8 mouse cellular contexts compared by ENCODE assay signal in the genomic region with DNA sequence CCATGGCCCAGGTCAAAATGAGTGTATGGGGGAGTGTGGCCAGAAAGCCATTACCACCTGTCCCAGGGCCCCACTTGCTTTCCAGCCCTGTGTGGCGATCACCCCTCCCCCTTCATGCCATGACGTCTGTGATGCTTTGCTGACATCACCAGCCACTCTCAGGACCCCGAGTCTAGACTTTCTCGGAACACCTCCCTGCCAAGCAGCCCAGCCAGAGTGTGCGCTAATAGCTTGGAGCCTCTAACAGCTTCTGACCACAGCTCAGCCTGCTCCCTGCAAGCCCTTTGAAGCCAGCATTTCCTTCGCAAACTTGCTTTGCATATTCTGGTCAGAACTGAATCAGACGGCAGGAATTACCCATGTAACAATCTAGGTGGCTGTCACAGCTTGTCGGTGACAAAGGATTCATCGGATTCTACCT. TPM values are rescaled to one million over a fixed set of nuclear protein-coding genes. Genes with fewer than 3 reads are reported as not detected.
A peak's percentile ranks its signal among the peaks of the same experiment; 100 is the strongest.
DNase-seq lines count a peak whose midpoint lies in the region; ATAC-seq and TF ChIP-seq lines count a peak whose summit lies in the region.

No protein-coding gene starts in this region.

- H3K4me1 ChIP-seq in heart, embryonic 12.5 days (replicated peaks): peaks cover 75% of the 10 kb centered on the region
- peaks cover 75% of the 10 kb centered on the region for H3K4me1 ChIP-seq in limb, embryonic 12.5 days (replicated peaks)

- no peak for TF ChIP-seq CTCF in brain, embryonic 14.5 days (IDR thresholded peaks at IDR 0.05; ENCODE audit: borderline replicate concordance, extremely low read depth, insufficient read depth, insufficient read length)

- H3K27me3 ChIP-seq in heart, embryonic 12.5 days (replicated peaks): peaks cover 22% of the 10 kb centered on the region
- peaks cover 27% of the 10 kb centered on the region for H3K27me3 ChIP-seq in limb, embryonic 12.5 days

- H3K36me3 ChIP-seq in heart, embryonic 12.5 days: peaks cover 7% of the 10 kb centered on the region; the same call in 1 of the 2 replicates
- H3K36me3 ChIP-seq in limb, embryonic 12.5 days: peaks cover 10% of the 10 kb centered on the region

- no peak for TF ChIP-seq POLR2A in brain, embryonic 14.5 days (IDR thresholded peaks at IDR 0.05; ENCODE audit: borderline replicate concordance, extremely low read depth, insufficient read depth, insufficient read length, poor library complexity, severe bottlenecking)

- DNase-seq in heart, adult 9 months (ENCODE audit: low spot score in 2 of 2): no peak
- peak; percentile 53 for DNase-seq in 416B (ENCODE audit: low read depth)
- DNase-seq in brain, embryonic 14.5 days (ENCODE audit: low read depth): peak; percentile 41
- DNase-seq in spleen, adult 18-20 months: no peak
- no peak for DNase-seq in cerebellum, postnatal 25 days
- no peak for DNase-seq in gastrocnemius, postnatal 36 days

- H3K9ac ChIP-seq in heart, embryonic 12.5 days: no peak overlapping the region
- H3K9ac ChIP-seq in limb, embryonic 12.5 days (replicated peaks): peak overlapping the region; percentile 48; the same call in 1 of the 2 replicates

- no peak for ATAC-seq in heart, embryonic 12.5 days (ENCODE audit: insufficient number of reproducible peaks, low FRiP score)
- no peak for ATAC-seq in limb, embryonic 12.5 days (ENCODE audit: insufficient number of reproducible peaks, insufficient read depth, low FRiP score, low TSS enrichment, low read depth)

- intact Hi-C loops in gastrocnemius, postnatal 36 days (cut with DNase I): loop anchor here (5.0 kb wide), 2 partner anchors 33 to 93 kb away; partner anchors contain the start of gene Tha1

- no peaks in the 10 kb centered on the region for H3K9me3 ChIP-seq in heart, embryonic 12.5 days (replicated peaks)
- no peaks in the 10 kb centered on the region for H3K9me3 ChIP-seq in limb, embryonic 12.5 days

- no peak overlapping the region for H3K27ac ChIP-seq in heart, embryonic 12.5 days (ENCODE audit: poor library complexity, severe bottlenecking)
- H3K27ac ChIP-seq in limb, embryonic 12.5 days: peak overlapping the region; percentile 26; the same call in 1 of the 2 replicates

- 24% methylated on average over 9 of the region's 9 CpGs for WGBS in heart, embryonic 12.5 days
- 20% methylated on average over 9 of the region's 9 CpGs for WGBS in limb, embryonic 12.5 days

- H3K4me2 ChIP-seq in heart, embryonic 12.5 days: peak overlapping the region; percentile 88
- peak overlapping the region; percentile 99 for H3K4me2 ChIP-seq in limb, embryonic 12.5 days

- H3K4me3 ChIP-seq in heart, embryonic 12.5 days: no peak overlapping the region
- 0 out of 2 replicates have a peak overlapping the region, but pooled peaks have one; percentile 15 for H3K4me3 ChIP-seq in limb, embryonic 12.5 days (replicated peaks)

RNA-seq across cellular contexts. Expression of gene Socs3, which starts 4.3 kb away (rescaled TPM):
- 7.1 and 8.0 TPM in 2 replicates for polyA plus RNA-seq in heart, embryonic 12.5 days (2016; fragmentation: Nextera tagmentation; extraction: Ambion mirVana)
- 8.4 and 13.6 TPM in 2 replicates for polyA plus RNA-seq in brain, embryonic 14.5 days (2012; rRNA removed)
- polyA plus RNA-seq in limb, embryonic 12.5 days (2016; fragmentation: Nextera tagmentation; extraction: Ambion mirVana): 14.9 and 16.4 TPM in 2 replicates
- 1 to 10 TPM; 1.8 to 4.7 TPM for total RNA-seq in gastrocnemius, postnatal 36 days (2021)

RNA-seq across cellular contexts. Expression of gene Pgs1, which starts 20.5 kb away (rescaled TPM):
- polyA plus RNA-seq in heart, embryonic 12.5 days (2016; fragmentation: Nextera tagmentation; extraction: Ambion mirVana): 28.9 and 29.6 TPM in 2 replicates
- polyA plus RNA-seq in brain, embryonic 14.5 days (2012; rRNA removed): 48.5 and 55.7 TPM in 2 replicates
- polyA plus RNA-seq in limb, embryonic 12.5 days (2016; fragmentation: Nextera tagmentation; extraction: Ambion mirVana): 40.7 and 43.1 TPM in 2 replicates
- total RNA-seq in gastrocnemius, postnatal 36 days (2021): 10 to 100 TPM; 17.9 to 18.9 TPM

Comparison
In these comparisons a context has a peak if more than half of its experiments do, and no peak if none do; other contexts are left out.
1. DNase-seq: peak in 416B (single experiment) and brain, embryonic 14.5 days (single experiment); none in heart, adult 9 months (0 of 2), spleen, adult 18-20 months (0 of 2), cerebellum, postnatal 25 days (0 of 2) and gastrocnemius, postnatal 36 days (0 of 2).